In genomic region chr14:75845698-75846115, GRCm38 (mm10) we compare ENCODE assay signal across 8 mouse cellular contexts. TPM values are rescaled to one million over a fixed set of nuclear protein-coding genes. Genes with fewer than 3 reads are reported as not detected.
DNase-seq lines count a peak whose midpoint lies in the region; ATAC-seq and TF ChIP-seq lines count a peak whose summit lies in the region.

No protein-coding gene starts in this region.

- no peaks in the 10 kb centered on the region for H3K27me3 ChIP-seq in E14TG2a.4 (ENCODE audit: insufficient read depth, low read length)
- H3K27me3 ChIP-seq in forebrain, embryonic 12.5 days: no peaks in the 10 kb centered on the region
- H3K27me3 ChIP-seq in heart, postnatal 0 days (ENCODE audit: control insufficient read depth, insufficient read depth, low read length): no peaks in the 10 kb centered on the region
- H3K27me3 ChIP-seq in liver, embryonic 16.5 days (ENCODE audit: control insufficient read depth, insufficient read depth, low read depth, low read length): no peaks in the 10 kb centered on the region
- H3K27me3 ChIP-seq in neural tube, embryonic 12.5 days (replicated peaks): no peaks in the 10 kb centered on the region

- peak overlapping the region; percentile 95 for H3K9ac ChIP-seq in forebrain, embryonic 12.5 days
- H3K9ac ChIP-seq in heart, postnatal 0 days (replicated peaks; ENCODE audit: low read depth, low read length): peak overlapping the region; percentile 94
- peak overlapping the region; percentile 94 for H3K9ac ChIP-seq in liver, embryonic 16.5 days (ENCODE audit: low read depth, low read length)
- H3K9ac ChIP-seq in neural tube, embryonic 12.5 days: peak overlapping the region; percentile 97

- TF ChIP-seq CTCF in E14TG2a.4 (conservative IDR thresholded peaks at IDR 0.05; ENCODE audit: low read length): no peak
- peak; percentile 46 for TF ChIP-seq CTCF in heart, postnatal 0 days (IDR thresholded peaks at IDR 0.05; ENCODE audit: low read depth)

- no peak for TF ChIP-seq EP300 in heart, postnatal 0 days (IDR thresholded peaks at IDR 0.05; ENCODE audit: low read depth)

- H3K4me1 ChIP-seq in E14TG2a.4 (replicated peaks; ENCODE audit: low read depth, low read length): peaks cover 54% of the 10 kb centered on the region
- peaks cover 39% of the 10 kb centered on the region for H3K4me1 ChIP-seq in forebrain, embryonic 12.5 days
- peaks cover 11% of the 10 kb centered on the region; the same call in 1 of the 2 replicates for H3K4me1 ChIP-seq in heart, postnatal 0 days (ENCODE audit: control insufficient read depth, insufficient read depth)
- H3K4me1 ChIP-seq in liver, embryonic 16.5 days (ENCODE audit: control insufficient read depth, low read depth, low read length): peaks cover 18% of the 10 kb centered on the region
- peaks cover 22% of the 10 kb centered on the region for H3K4me1 ChIP-seq in neural tube, embryonic 12.5 days

- peak overlapping the region; percentile 97 for H3K27ac ChIP-seq in forebrain, embryonic 12.5 days
- H3K27ac ChIP-seq in heart, postnatal 0 days (ENCODE audit: low read depth): peak overlapping the region; percentile 99
- peak overlapping the region; percentile 99 for H3K27ac ChIP-seq in liver, embryonic 16.5 days (ENCODE audit: low read length)
- H3K27ac ChIP-seq in neural tube, embryonic 12.5 days: peak overlapping the region; percentile 94

- H3K4me3 ChIP-seq in E14TG2a.4 (replicated peaks; ENCODE audit: low read length): peak overlapping the region; percentile 93
- H3K4me3 ChIP-seq in forebrain, embryonic 12.5 days (replicated peaks): peak overlapping the region; percentile 88
- peak overlapping the region; percentile 95 for H3K4me3 ChIP-seq in heart, postnatal 0 days (ENCODE audit: low read depth, low read length)
- peak overlapping the region; percentile 97 for H3K4me3 ChIP-seq in liver, embryonic 16.5 days (ENCODE audit: low read depth, low read length)
- H3K4me3 ChIP-seq in neural tube, embryonic 12.5 days: peak overlapping the region; percentile 82

- H3K9me3 ChIP-seq in E14TG2a.4 (ENCODE audit: low read length): no peaks in the 10 kb centered on the region
- H3K9me3 ChIP-seq in forebrain, embryonic 12.5 days: no peaks in the 10 kb centered on the region
- no peaks in the 10 kb centered on the region for H3K9me3 ChIP-seq in heart, postnatal 0 days (replicated peaks; ENCODE audit: control insufficient read depth, low read length)
- no peaks in the 10 kb centered on the region for H3K9me3 ChIP-seq in liver, embryonic 16.5 days (replicated peaks; ENCODE audit: control insufficient read depth, low read length)
- H3K9me3 ChIP-seq in neural tube, embryonic 12.5 days: no peaks in the 10 kb centered on the region

- peak; percentile 62 for ATAC-seq in forebrain, embryonic 12.5 days (ENCODE audit: low FRiP score)
- ATAC-seq in heart, postnatal 0 days (ENCODE audit: insufficient read depth, low read depth): peak; percentile 62
- peak; percentile 49 for ATAC-seq in liver, embryonic 16.5 days (ENCODE audit: low read depth)
- peak; percentile 71 for ATAC-seq in neural tube, embryonic 12.5 days (ENCODE audit: low FRiP score, low read depth)

- H3K36me3 ChIP-seq in E14TG2a.4 (ENCODE audit: insufficient read depth, low read length): peaks cover 46% of the 10 kb centered on the region
- peaks cover 40% of the 10 kb centered on the region for H3K36me3 ChIP-seq in forebrain, embryonic 12.5 days (replicated peaks)
- peaks cover 41% of the 10 kb centered on the region for H3K36me3 ChIP-seq in heart, postnatal 0 days (replicated peaks; ENCODE audit: control insufficient read depth, insufficient read depth, low read length)
- peaks cover 40% of the 10 kb centered on the region for H3K36me3 ChIP-seq in liver, embryonic 16.5 days (ENCODE audit: control insufficient read depth, insufficient read depth)
- peaks cover 38% of the 10 kb centered on the region for H3K36me3 ChIP-seq in neural tube, embryonic 12.5 days

- H3K4me2 ChIP-seq in forebrain, embryonic 12.5 days: peak overlapping the region; percentile 54
- peak overlapping the region; percentile 72 for H3K4me2 ChIP-seq in heart, postnatal 0 days (ENCODE audit: low read depth, low read length)
- peak overlapping the region; percentile 61 for H3K4me2 ChIP-seq in liver, embryonic 16.5 days (ENCODE audit: low read depth, low read length)
- peak overlapping the region; percentile 68 for H3K4me2 ChIP-seq in neural tube, embryonic 12.5 days (replicated peaks)

- WGBS in forebrain, embryonic 12.5 days: 0% methylated on average over 40 of the region's 40 CpGs
- under 1% methylated on average over 40 of the region's 40 CpGs for WGBS in heart, postnatal 0 days
- under 1% methylated on average over 40 of the region's 40 CpGs for WGBS in liver, embryonic 16.5 days (ENCODE audit: insufficient replicate concordance)
- under 1% methylated on average over 39 of the region's 40 CpGs for WGBS in neural tube, embryonic 12.5 days

- DNase-seq in c-Kit-positive CD71-positive TER-119-positive erythroid progenitor cells, embryonic 14.5 days (ENCODE audit: low spot score): peak; percentile 78
- peak; percentile 92 for DNase-seq in heart, postnatal 0 days (ENCODE audit: low spot score)
- DNase-seq in kidney, postnatal 4 days: peak; percentile 92 to 95
- DNase-seq in telencephalon, adult 2 months (ENCODE audit: low read depth, low spot score): peak; percentile 84

RNA-seq across cellular contexts. Expression of gene Tpt1, which starts 0.8 kb away (rescaled TPM):
- polyA plus RNA-seq in forebrain, embryonic 12.5 days (2016; fragmentation: Nextera tagmentation; extraction: Ambion mirVana): 955 and 986 TPM in 2 replicates
- total RNA-seq in heart, postnatal 0 days (2014; rRNA removed; ENCODE audit: low replicate concordance): 746 and 806 TPM in 2 replicates
- polyA plus RNA-seq in heart, postnatal 0 days (2015; fragmentation: Nextera tagmentation; extraction: Ambion mirVana): 1,059 and 1,111 TPM in 2 replicates
- polyA plus RNA-seq in liver, embryonic 16.5 days (2015; fragmentation: Nextera tagmentation; extraction: Ambion mirVana): 462 and 509 TPM in 2 replicates
- 931 and 967 TPM in 2 replicates for polyA plus RNA-seq in neural tube, embryonic 12.5 days (2016; fragmentation: Nextera tagmentation; extraction: Ambion mirVana)

RNA-seq across cellular contexts. Expression of gene Slc25a30, which starts 58.9 kb away (rescaled TPM):
- polyA plus RNA-seq in forebrain, embryonic 12.5 days (2016; fragmentation: Nextera tagmentation; extraction: Ambion mirVana): 9.7 and 10.2 TPM in 2 replicates
- total RNA-seq in heart, postnatal 0 days (2014; rRNA removed; ENCODE audit: low replicate concordance): 39.0 and 39.2 TPM in 2 replicates
- polyA plus RNA-seq in heart, postnatal 0 days (2015; fragmentation: Nextera tagmentation; extraction: Ambion mirVana): 6.2 and 6.3 TPM in 2 replicates
- polyA plus RNA-seq in liver, embryonic 16.5 days (2015; fragmentation: Nextera tagmentation; extraction: Ambion mirVana): 1.3 and 1.6 TPM in 2 replicates
- 7.7 and 8.6 TPM in 2 replicates for polyA plus RNA-seq in neural tube, embryonic 12.5 days (2016; fragmentation: Nextera tagmentation; extraction: Ambion mirVana)

Comparison
In these comparisons a context has a peak if more than half of its experiments do, and no peak if none do; other contexts are left out.
1. Peak in every context shown above with its lines: DNase-seq, ATAC-seq, H3K4me3 ChIP-seq and H3K27ac ChIP-seq.